Comparison of ENCODE assay signal across 11 mouse cellular contexts in genomic region chr13:23501511-23501910, GRCm38 (mm10). TPM values are rescaled to one million over a fixed set of nuclear protein-coding genes. Genes with fewer than 3 reads are reported as not detected.
DNase-seq lines count a peak whose midpoint lies in the region; ATAC-seq and TF ChIP-seq lines count a peak whose summit lies in the region.
"Had no signal": no experiment of that assay in that cellular context is flagged by ENCODE, and none has a peak within 500 bp of the region (broad histone marks: within the 10 kb centered on the region; RNA-seq: fewer than 3 reads in every experiment).

No protein-coding gene starts in this region.

- no peak for DNase-seq in forebrain, embryonic 11.5 days (ENCODE audit: low spot score)
- no peak for DNase-seq in lung, postnatal 25 days (ENCODE audit: low spot score)
- DNase-seq in forebrain, postnatal 0 days: no peak
- no peak for DNase-seq in liver, embryonic 14.5 days (ENCODE audit: low read depth in 3 of 3, low spot score in 3 of 3)
- DNase-seq in retina, embryonic 14.5 days (ENCODE audit: low spot score): no peak
- DNase-seq in frontal cortex, adult 2 months (ENCODE audit: extremely low spot score in 1 of 2, low spot score in 1 of 2): no peak

- no peaks in the 10 kb centered on the region for H3K9me3 ChIP-seq in forebrain, embryonic 11.5 days (ENCODE audit: control insufficient read depth, low read length)
- no peaks in the 10 kb centered on the region for H3K9me3 ChIP-seq in forebrain, embryonic 15.5 days
- H3K9me3 ChIP-seq in lung, embryonic 16.5 days (ENCODE audit: control insufficient read depth, low read length): no peaks in the 10 kb centered on the region
- H3K9me3 ChIP-seq in forebrain, postnatal 0 days (ENCODE audit: low read length): no peaks in the 10 kb centered on the region
- no peaks in the 10 kb centered on the region for H3K9me3 ChIP-seq in liver, embryonic 14.5 days (ENCODE audit: control insufficient read depth, low read length)

- H3K36me3 ChIP-seq in forebrain, embryonic 11.5 days (ENCODE audit: control insufficient read depth, insufficient read depth, low read length): no peaks in the 10 kb centered on the region
- no peaks in the 10 kb centered on the region for H3K36me3 ChIP-seq in forebrain, embryonic 15.5 days
- H3K36me3 ChIP-seq in lung, embryonic 16.5 days (ENCODE audit: control insufficient read depth, insufficient read depth, low read length): no peaks in the 10 kb centered on the region
- H3K36me3 ChIP-seq in forebrain, postnatal 0 days (ENCODE audit: insufficient read depth): no peaks in the 10 kb centered on the region
- H3K36me3 ChIP-seq in liver, embryonic 14.5 days (replicated peaks; ENCODE audit: control insufficient read depth, insufficient read depth, low read depth): no peaks in the 10 kb centered on the region

- no peak for ATAC-seq in forebrain, embryonic 11.5 days (replicated peaks; ENCODE audit: low FRiP score)
- ATAC-seq in forebrain, embryonic 15.5 days (replicated peaks): no peak
- no peak for ATAC-seq in lung, embryonic 16.5 days (ENCODE audit: low read depth)
- ATAC-seq in forebrain, postnatal 0 days: no peak
- ATAC-seq in liver, embryonic 14.5 days (ENCODE audit: insufficient read depth): no peak
- ATAC-seq: lung, postnatal 0 days had no signal

- no peak for TF ChIP-seq EP300 in liver, embryonic 14.5 days (IDR thresholded peaks at IDR 0.05; ENCODE audit: low read depth)

- H3K27me3 ChIP-seq in forebrain, embryonic 11.5 days (ENCODE audit: control insufficient read depth, insufficient read depth, low read length): no peaks in the 10 kb centered on the region
- H3K27me3 ChIP-seq in forebrain, embryonic 15.5 days: no peaks in the 10 kb centered on the region
- no peaks in the 10 kb centered on the region for H3K27me3 ChIP-seq in lung, embryonic 16.5 days (ENCODE audit: control insufficient read depth, insufficient read depth, low read depth, low read length)
- H3K27me3 ChIP-seq in forebrain, postnatal 0 days (ENCODE audit: insufficient read depth, low read length): peaks cover 11% of the 10 kb centered on the region; the same call in 1 of the 2 replicates
- H3K27me3 ChIP-seq in liver, embryonic 14.5 days (ENCODE audit: control insufficient read depth, insufficient read depth, low read length): no peaks in the 10 kb centered on the region

- H3K4me3 ChIP-seq in forebrain, embryonic 11.5 days (ENCODE audit: low read depth, low read length): peak overlapping the region; percentile 11
- no peak overlapping the region for H3K4me3 ChIP-seq in forebrain, embryonic 15.5 days
- H3K4me3 ChIP-seq in lung, embryonic 16.5 days (ENCODE audit: low read length): no peak overlapping the region
- no peak overlapping the region for H3K4me3 ChIP-seq in forebrain, postnatal 0 days (ENCODE audit: low read depth, low read length)
- peak overlapping the region; percentile 27 to 61 for H3K4me3 ChIP-seq in liver, embryonic 14.5 days (ENCODE audit: insufficient read depth in 1 of 2, low read depth in 2 of 2, low read length in 2 of 2)

- H3K4me2 ChIP-seq in forebrain, embryonic 11.5 days (ENCODE audit: low read depth, low read length, severe bottlenecking): peak overlapping the region; percentile 24
- H3K4me2 ChIP-seq in forebrain, embryonic 15.5 days (replicated peaks): no peak overlapping the region
- peak overlapping the region; percentile 39 for H3K4me2 ChIP-seq in lung, embryonic 16.5 days (ENCODE audit: low read depth, low read length)
- H3K4me2 ChIP-seq in forebrain, postnatal 0 days (ENCODE audit: low read depth): 0 out of 2 replicates have a peak overlapping the region, but pooled peaks have one; percentile 4
- peak overlapping the region; percentile 61 for H3K4me2 ChIP-seq in liver, embryonic 14.5 days (ENCODE audit: low read depth)

- no peak overlapping the region for H3K27ac ChIP-seq in forebrain, embryonic 11.5 days (ENCODE audit: low read depth, low read length)
- no peak overlapping the region for H3K27ac ChIP-seq in forebrain, embryonic 15.5 days (replicated peaks)
- H3K27ac ChIP-seq in lung, embryonic 16.5 days (ENCODE audit: low read length): no peak overlapping the region
- H3K27ac ChIP-seq in forebrain, postnatal 0 days (ENCODE audit: low read depth, low read length): no peak overlapping the region
- H3K27ac ChIP-seq in liver, embryonic 14.5 days: no peak overlapping the region

- WGBS in forebrain, embryonic 11.5 days: 26% methylated on average over 5 of the region's 5 CpGs
- 22% methylated on average over 5 of the region's 5 CpGs for WGBS in forebrain, embryonic 15.5 days
- 20% methylated on average over 5 of the region's 5 CpGs for WGBS in lung, embryonic 16.5 days
- WGBS in forebrain, postnatal 0 days: 22% methylated on average over 5 of the region's 5 CpGs
- 23% methylated on average over 5 of the region's 5 CpGs for WGBS in liver, embryonic 14.5 days (ENCODE audit: insufficient replicate concordance)

- peaks cover 6% of the 10 kb centered on the region; the same call in 1 of the 2 replicates for H3K4me1 ChIP-seq in forebrain, embryonic 11.5 days (replicated peaks; ENCODE audit: control insufficient read depth, insufficient read depth, low read length)
- peaks cover 8% of the 10 kb centered on the region for H3K4me1 ChIP-seq in forebrain, embryonic 15.5 days
- H3K4me1 ChIP-seq in lung, embryonic 16.5 days (replicated peaks; ENCODE audit: control insufficient read depth, insufficient read depth, low read length): peaks cover 27% of the 10 kb centered on the region
- no peaks in the 10 kb centered on the region; the same call in 1 of the 2 replicates for H3K4me1 ChIP-seq in forebrain, postnatal 0 days (ENCODE audit: insufficient read depth)
- H3K4me1 ChIP-seq in liver, embryonic 14.5 days (replicated peaks; ENCODE audit: control insufficient read depth in 2 of 2, insufficient read depth in 2 of 2, low read length in 1 of 2): peaks cover 22 to 42% of the 10 kb centered on the region in 2 experiments

- no peak overlapping the region for H3K9ac ChIP-seq in forebrain, embryonic 11.5 days (ENCODE audit: low read length)
- no peak overlapping the region for H3K9ac ChIP-seq in forebrain, embryonic 15.5 days (replicated peaks)
- H3K9ac ChIP-seq in lung, embryonic 16.5 days (ENCODE audit: low read length): no peak overlapping the region
- no peak overlapping the region for H3K9ac ChIP-seq in forebrain, postnatal 0 days
- H3K9ac ChIP-seq in liver, embryonic 14.5 days (replicated peaks): peak overlapping the region; percentile 54

- no peak for TF ChIP-seq CTCF in forebrain, postnatal 0 days (IDR thresholded peaks at IDR 0.05; ENCODE audit: low read depth)
- no peak for TF ChIP-seq CTCF in liver, embryonic 14.5 days (IDR thresholded peaks at IDR 0.05; ENCODE audit: low read depth)

RNA-seq across cellular contexts. Expression of gene Btn2a2, which starts 12.9 kb away (rescaled TPM):
- 0.48 and 0.59 TPM in 2 replicates for polyA plus RNA-seq in forebrain, embryonic 11.5 days (2014; fragmentation: Nextera tagmentation; extraction: Ambion mirVana)
- 0.11 TPM in 1 of 2 replicates, not detected in the other for polyA plus RNA-seq in forebrain, embryonic 15.5 days (2015; fragmentation: Nextera tagmentation; extraction: Ambion mirVana)
- 0.20 and 0.28 TPM in 2 replicates for polyA plus RNA-seq in lung, embryonic 16.5 days (2015; fragmentation: Nextera tagmentation; extraction: Ambion mirVana)
- not detected in 2 replicates for total RNA-seq in forebrain, postnatal 0 days (2014; rRNA removed)
- 0.10 TPM in 1 of 2 replicates, not detected in the other for polyA plus RNA-seq in forebrain, postnatal 0 days (2015; fragmentation: Nextera tagmentation; extraction: Ambion mirVana)
- 0.01 TPM in 1 of 2 replicates, not detected in the other for polyA plus RNA-seq in liver, embryonic 14.5 days (2012; rRNA removed)
- polyA plus RNA-seq in liver, embryonic 14.5 days (2014; fragmentation: Nextera tagmentation; extraction: Ambion mirVana): not detected in 2 replicates
- polyA plus RNA-seq in frontal cortex, adult 2 months (2012; rRNA removed): 0.38 and 0.46 TPM in 2 replicates
- polyA plus RNA-seq: gonadal fat pad, adult 2 months had no signal

RNA-seq across cellular contexts. Expression of gene Hist1h4h, which starts 29.3 kb away (rescaled TPM):
- 2.0 and 4.9 TPM in 2 replicates for polyA plus RNA-seq in forebrain, embryonic 11.5 days (2014; fragmentation: Nextera tagmentation; extraction: Ambion mirVana)
- 4.9 and 6.0 TPM in 2 replicates for polyA plus RNA-seq in forebrain, embryonic 15.5 days (2015; fragmentation: Nextera tagmentation; extraction: Ambion mirVana)
- 4.3 and 8.4 TPM in 2 replicates for polyA plus RNA-seq in lung, embryonic 16.5 days (2015; fragmentation: Nextera tagmentation; extraction: Ambion mirVana)
- 1,275 and 1,840 TPM in 2 replicates for total RNA-seq in forebrain, postnatal 0 days (2014; rRNA removed)
- 4.1 and 5.7 TPM in 2 replicates for polyA plus RNA-seq in forebrain, postnatal 0 days (2015; fragmentation: Nextera tagmentation; extraction: Ambion mirVana)
- polyA plus RNA-seq in liver, embryonic 14.5 days (2012; rRNA removed): 8.6 and 24.1 TPM in 2 replicates
- polyA plus RNA-seq in liver, embryonic 14.5 days (2014; fragmentation: Nextera tagmentation; extraction: Ambion mirVana): 5.3 and 6.1 TPM in 2 replicates
- 26.6 and 33.5 TPM in 2 replicates for polyA plus RNA-seq in frontal cortex, adult 2 months (2012; rRNA removed)

RNA-seq across cellular contexts. Expression of gene Hist1h2af, which starts 32.2 kb away (rescaled TPM):
- polyA plus RNA-seq in forebrain, embryonic 11.5 days (2014; fragmentation: Nextera tagmentation; extraction: Ambion mirVana): 7.7 and 9.3 TPM in 2 replicates
- polyA plus RNA-seq in forebrain, embryonic 15.5 days (2015; fragmentation: Nextera tagmentation; extraction: Ambion mirVana): 2.8 and 6.7 TPM in 2 replicates
- 7.1 and 8.0 TPM in 2 replicates for polyA plus RNA-seq in lung, embryonic 16.5 days (2015; fragmentation: Nextera tagmentation; extraction: Ambion mirVana)
- 135 and 227 TPM in 2 replicates for total RNA-seq in forebrain, postnatal 0 days (2014; rRNA removed)
- not detected in 2 replicates for polyA plus RNA-seq in forebrain, postnatal 0 days (2015; fragmentation: Nextera tagmentation; extraction: Ambion mirVana)
- 375 and 609 TPM in 2 replicates for polyA plus RNA-seq in liver, embryonic 14.5 days (2012; rRNA removed)
- polyA plus RNA-seq in liver, embryonic 14.5 days (2014; fragmentation: Nextera tagmentation; extraction: Ambion mirVana): 14.2 and 17.4 TPM in 2 replicates
- polyA plus RNA-seq in frontal cortex, adult 2 months (2012; rRNA removed): 3.9 and 9.2 TPM in 2 replicates

RNA-seq across cellular contexts. Expression of gene Hist1h3g, which starts 33.7 kb away (rescaled TPM):
- 5.2 and 5.7 TPM in 2 replicates for polyA plus RNA-seq in forebrain, embryonic 11.5 days (2014; fragmentation: Nextera tagmentation; extraction: Ambion mirVana)
- polyA plus RNA-seq in forebrain, embryonic 15.5 days (2015; fragmentation: Nextera tagmentation; extraction: Ambion mirVana): 2.7 and 3.4 TPM in 2 replicates
- 5.6 and 6.2 TPM in 2 replicates for polyA plus RNA-seq in lung, embryonic 16.5 days (2015; fragmentation: Nextera tagmentation; extraction: Ambion mirVana)
- 116 and 134 TPM in 2 replicates for total RNA-seq in forebrain, postnatal 0 days (2014; rRNA removed)
- polyA plus RNA-seq in forebrain, postnatal 0 days (2015; fragmentation: Nextera tagmentation; extraction: Ambion mirVana): 0.50 TPM in 1 of 2 replicates, not detected in the other
- 48.1 and 52.5 TPM in 2 replicates for polyA plus RNA-seq in liver, embryonic 14.5 days (2012; rRNA removed)
- polyA plus RNA-seq in liver, embryonic 14.5 days (2014; fragmentation: Nextera tagmentation; extraction: Ambion mirVana): 8.6 and 9.6 TPM in 2 replicates
- 0.46 and 0.82 TPM in 2 replicates for polyA plus RNA-seq in frontal cortex, adult 2 months (2012; rRNA removed)

RNA-seq across cellular contexts. Expression of gene Btn1a1, which starts 35.8 kb away (rescaled TPM):
- polyA plus RNA-seq in forebrain, embryonic 11.5 days (2014; fragmentation: Nextera tagmentation; extraction: Ambion mirVana): 0.17 and 0.19 TPM in 2 replicates
- 0.05 and 0.08 TPM in 2 replicates for polyA plus RNA-seq in forebrain, embryonic 15.5 days (2015; fragmentation: Nextera tagmentation; extraction: Ambion mirVana)
- 0.06 and 0.10 TPM in 2 replicates for polyA plus RNA-seq in lung, embryonic 16.5 days (2015; fragmentation: Nextera tagmentation; extraction: Ambion mirVana)
- 0.08 and 0.33 TPM in 2 replicates for total RNA-seq in forebrain, postnatal 0 days (2014; rRNA removed)
- 0.12 TPM in 1 of 2 replicates, not detected in the other for polyA plus RNA-seq in forebrain, postnatal 0 days (2015; fragmentation: Nextera tagmentation; extraction: Ambion mirVana)
- 1.5 and 2.1 TPM in 2 replicates for polyA plus RNA-seq in liver, embryonic 14.5 days (2012; rRNA removed)
- polyA plus RNA-seq in liver, embryonic 14.5 days (2014; fragmentation: Nextera tagmentation; extraction: Ambion mirVana): 1.5 and 1.8 TPM in 2 replicates
- 0.06 and 0.13 TPM in 2 replicates for polyA plus RNA-seq in frontal cortex, adult 2 months (2012; rRNA removed)
- total RNA-seq: layer of hippocampus, adult 18-20 months had no signal

Comparison
In these comparisons a context has a peak if more than half of its experiments do, and no peak if none do; other contexts are left out.
1. H3K4me3 ChIP-seq: peak in forebrain, embryonic 11.5 days (single experiment) and liver, embryonic 14.5 days (2 of 2); none in forebrain, embryonic 15.5 days (single experiment), lung, embryonic 16.5 days (single experiment) and forebrain, postnatal 0 days (single experiment).